Mouse (Mus musculus): ENCODE results near the gene Hsd17b3.

DNA sequence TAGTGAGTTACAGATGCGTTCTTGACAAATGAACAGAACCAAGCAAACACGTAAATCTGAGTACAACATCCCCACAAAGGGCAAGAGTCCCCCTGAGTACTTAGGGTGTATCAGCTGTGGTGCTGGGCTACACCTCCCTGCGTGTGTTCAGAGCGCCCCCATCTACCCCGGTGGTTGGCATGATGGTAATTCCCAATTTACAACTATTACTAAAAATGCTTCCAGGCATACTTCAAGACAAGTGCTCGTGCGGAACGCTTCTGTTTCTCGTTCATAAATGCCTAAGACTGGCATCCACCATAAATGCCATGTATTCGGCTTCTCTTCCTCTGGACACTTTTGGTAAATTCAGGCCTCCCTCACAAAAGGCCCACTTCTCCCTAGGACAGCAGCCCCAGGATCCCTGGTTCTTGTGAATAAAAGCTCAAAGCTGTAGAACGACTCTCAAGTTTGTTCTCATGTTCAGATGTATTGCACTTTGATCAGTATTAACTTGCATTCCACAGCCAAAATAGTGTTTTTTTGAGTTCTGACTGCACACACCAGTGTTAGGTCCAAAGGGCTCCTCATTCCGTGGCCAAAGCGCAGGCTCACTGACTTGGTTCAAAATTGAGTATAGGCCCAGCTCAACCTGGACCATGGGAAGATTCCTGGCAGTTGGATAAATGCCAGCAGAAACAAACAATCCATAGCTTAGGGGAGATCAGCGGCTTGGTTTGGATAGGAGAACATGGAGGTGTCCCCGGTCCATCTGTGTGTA lies 40.8 kb upstream of the Hsd17b3 start:
- TF ChIP-seq POLR2A (IDR thresholded peaks at IDR 0.05; ENCODE audit: low read depth, low read length) (no peak), CTCF (conservative IDR thresholded peaks at IDR 0.05; ENCODE audit: insufficient read depth, insufficient read length, low read depth, low read length) (peak; percentile 35; the same call in 1 of the 2 replicates)
